20 mouse cellular contexts compared by ENCODE assay signal in the genomic region with DNA sequence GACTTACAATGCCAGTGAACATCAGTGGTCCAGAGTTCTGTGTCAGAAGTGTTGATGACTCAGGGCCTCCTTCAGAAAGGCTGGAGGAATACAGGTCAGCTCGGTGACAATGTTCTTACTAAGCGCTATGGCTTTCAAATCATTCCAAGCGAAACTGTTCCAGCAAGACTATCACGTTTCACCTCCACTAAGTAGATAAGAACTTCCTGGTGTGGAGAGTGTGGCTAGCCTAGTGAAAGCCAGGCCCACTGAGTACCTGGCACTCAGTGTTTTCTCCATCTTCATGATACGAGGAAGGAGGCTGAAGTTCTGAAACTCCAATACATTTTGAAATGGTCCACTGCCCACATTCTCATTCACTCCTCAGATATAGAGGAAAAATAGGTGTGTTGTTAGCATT. TPM values are rescaled to one million over a fixed set of nuclear protein-coding genes. Genes with fewer than 3 reads are reported as not detected.
"Had no signal": no experiment of that assay in that cellular context is flagged by ENCODE, and none has a peak within 500 bp of the region (broad histone marks: within the 10 kb centered on the region; RNA-seq: fewer than 3 reads in every experiment).

No protein-coding gene starts in this region.

- H3K36me3 ChIP-seq: liver, embryonic 15.5 days; lung, embryonic 15.5 days; midbrain, embryonic 13.5 days; midbrain, embryonic 15.5 days; neural tube, embryonic 12.5 days; stomach, embryonic 15.5 days had no signal

- ATAC-seq: liver, postnatal 0 days; midbrain, embryonic 13.5 days; midbrain, embryonic 15.5 days had no signal

- H3K4me1 ChIP-seq: liver, embryonic 15.5 days; lung, embryonic 15.5 days; megakaryocyte, embryonic 14.5 days; midbrain, embryonic 13.5 days; midbrain, embryonic 15.5 days; neural tube, embryonic 12.5 days; stomach, embryonic 15.5 days had no signal

- H3K4me3 ChIP-seq: liver, embryonic 15.5 days; lung, embryonic 15.5 days; megakaryocyte, embryonic 14.5 days; midbrain, embryonic 13.5 days; midbrain, embryonic 15.5 days; neural tube, embryonic 12.5 days; stomach, embryonic 15.5 days had no signal

- H3K27ac ChIP-seq: liver, embryonic 15.5 days; lung, embryonic 15.5 days; macrophage; midbrain, embryonic 13.5 days; midbrain, embryonic 15.5 days; neural tube, embryonic 12.5 days; stomach, embryonic 15.5 days had no signal

- H3K9me3 ChIP-seq: liver, embryonic 15.5 days; lung, embryonic 15.5 days; megakaryocyte, embryonic 14.5 days; midbrain, embryonic 13.5 days; midbrain, embryonic 15.5 days; neural tube, embryonic 12.5 days; stomach, embryonic 15.5 days had no signal

- DNase-seq: liver, postnatal 0 days; lung, adult 2 months; lung, postnatal 10 days; lung, postnatal 36 days; right cerebral cortex, postnatal 14 days; thymus, adult 2 months; thymus, postnatal 14 days; thymus, postnatal 4 days had no signal

- H3K9ac ChIP-seq: liver, embryonic 15.5 days; liver, postnatal 0 days; lung, embryonic 15.5 days; midbrain, embryonic 13.5 days; midbrain, embryonic 15.5 days; neural tube, embryonic 12.5 days; stomach, embryonic 15.5 days had no signal

- H3K27me3 ChIP-seq: liver, embryonic 15.5 days; lung, embryonic 15.5 days; midbrain, embryonic 13.5 days; midbrain, embryonic 15.5 days; neural tube, embryonic 12.5 days; stomach, embryonic 15.5 days had no signal

- H3K4me2 ChIP-seq: liver, embryonic 15.5 days; lung, embryonic 15.5 days; midbrain, embryonic 11.5 days; midbrain, embryonic 13.5 days; midbrain, embryonic 15.5 days; neural tube, embryonic 12.5 days; stomach, embryonic 15.5 days had no signal

RNA-seq across cellular contexts. Expression of a gene that starts 40.0 kb away (rescaled TPM):
- total RNA-seq: megakaryocyte progenitor cell, adult 5-6 weeks; neutrophil, adult 5-6 weeks had no signal
- polyA plus RNA-seq: liver, embryonic 15.5 days; liver, postnatal 0 days; lung, embryonic 15.5 days; midbrain, embryonic 11.5 days; midbrain, embryonic 13.5 days; midbrain, embryonic 15.5 days; neural tube, embryonic 12.5 days; neural tube, embryonic 14.5 days had no signal
